Mouse (Mus musculus) embryonic facial prominence, embryonic 15.5 days (tissue): ENCODE results near the gene Bbs12. TPM values are rescaled to one million over a fixed set of nuclear protein-coding genes. Genes with fewer than 3 reads are reported as not detected.

Experiments used
- ATAC-seq: fragments of 200-750 bp; cut with Nextera tagmentation; 2 replicates; pipeline ENCODE4 v1.8.0; 2017; ENCODE audit warnings: low read depth, moderate TSS enrichment; ENCODE audit not compliant: insufficient number of reproducible peaks, low FRiP score, low TSS enrichment
- H3K27ac ChIP-seq: fragments of 300-500 bp; sonication (generic); replicated peaks from 2 replicates; pipeline ENCODE4 v1.5.1; 2015; ENCODE audit warnings: mild to moderate bottlenecking, inconsistent platforms
- H3K27me3 ChIP-seq: fragments of 300-500 bp; sonication (generic); 2 replicates; pipeline ENCODE4 v1.6.1; 2015; ENCODE audit warnings: inconsistent platforms
- H3K36me3 ChIP-seq: fragments of 300-500 bp; sonication (generic); 2 replicates; pipeline ENCODE4 v1.6.1; 2015; ENCODE audit warnings: mild to moderate bottlenecking, inconsistent platforms
- H3K4me1 ChIP-seq: fragments of 300-500 bp; sonication (generic); 2 replicates; pipeline ENCODE4 v1.6.1; 2015; ENCODE audit warnings: inconsistent platforms
- H3K4me2 ChIP-seq: fragments of 300-500 bp; sonication (generic); replicated peaks from 2 replicates; pipeline ENCODE4 v1.6.1; 2015; ENCODE audit warnings: mild to moderate bottlenecking, inconsistent platforms
- H3K4me3 ChIP-seq: fragments of 300-500 bp; sonication (generic); replicated peaks from 2 replicates; pipeline ENCODE4 v1.5.1; 2015; ENCODE audit warnings: mild to moderate bottlenecking, inconsistent platforms
- H3K9ac ChIP-seq: fragments of 300-500 bp; sonication (generic); 2 replicates; pipeline ENCODE4 v1.6.1; 2015; ENCODE audit warnings: inconsistent platforms
- H3K9me3 ChIP-seq: fragments of 300-500 bp; sonication (generic); replicated peaks from 2 replicates; pipeline ENCODE4 v1.6.1; 2016; ENCODE audit warnings: inconsistent platforms
- WGBS: fragments of 180-500 bp; shearing (Covaris S2); methylation state at CpG from one replicate; pipeline ENCODE4 v1.1.7; 2015; 5-methylcytosine and 5-hydroxymethylcytosine counted together
- polyA plus RNA-seq: library from polyadenylated mRNA; unstranded; fragments of >200 nt; fragmentation: Nextera tagmentation; extraction: Ambion mirVana; gene quantifications from 2 replicates; pipeline ENCODE4 v1.2.1, GENCODE M21; 2015

Bbs12 gene
- polyA plus RNA-seq, 1 experiment from 2014 or later, result 8.3 TPM

DNA sequence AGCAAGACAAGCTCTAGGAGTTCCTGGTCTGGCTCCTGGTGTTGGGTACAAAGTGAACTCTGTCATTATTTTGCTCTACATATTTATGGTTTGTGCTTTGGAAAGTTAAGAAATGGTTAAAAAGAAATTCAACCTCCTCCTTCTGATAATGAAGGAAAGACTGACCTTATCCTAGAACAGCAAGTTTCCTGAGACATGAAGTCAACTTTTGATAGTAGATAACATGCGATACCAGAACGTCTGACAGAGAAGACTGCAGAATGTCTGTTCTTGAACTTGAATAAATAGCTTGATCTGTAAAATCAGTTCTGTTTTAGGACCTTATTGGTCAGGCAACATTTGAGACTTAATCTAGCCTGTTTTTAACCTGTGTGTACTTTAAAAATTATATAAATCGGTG is 14.3 kb downstream of the Bbs12 start:
- Histone ChIP-seq H3K4me1 (no peaks in the 10 kb centered on the region), H3K9me3 (no peaks in the 10 kb centered on the region), H3K9ac (no peak overlapping the region), H3K27me3 (no peaks in the 10 kb centered on the region), H3K4me3 (no peak overlapping the region), H3K4me2 (no peak overlapping the region), H3K36me3 (no peaks in the 10 kb centered on the region), H3K27ac (no peak overlapping the region)
- WGBS, result 77% methylated on average over 3 of the region's 3 CpGs
- ATAC-seq, result no peak

DNA sequence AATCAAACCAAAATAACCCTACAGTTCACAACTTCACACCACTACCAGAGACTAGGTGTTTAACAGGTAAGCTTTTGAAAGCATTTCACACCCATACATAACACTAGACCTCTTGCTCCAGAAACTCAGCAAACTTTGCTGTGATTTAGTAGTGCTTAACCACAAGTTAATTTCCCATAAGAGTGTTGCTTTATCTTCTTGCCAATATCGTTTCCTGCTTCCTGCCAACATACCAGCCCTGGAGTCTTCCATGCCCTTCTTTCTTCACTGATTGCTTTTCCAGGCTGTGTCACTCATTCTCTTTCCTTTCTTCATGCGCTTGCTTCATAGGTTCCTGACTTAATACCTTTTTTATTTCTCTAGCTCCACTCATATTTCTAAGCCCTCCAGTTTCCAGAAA is 16.1 kb downstream of the Bbs12 start:
- H3K27me3 ChIP-seq, result no peaks in the 10 kb centered on the region
- no peak overlapping the region for H3K4me2 ChIP-seq
- no peak overlapping the region for H3K4me3 ChIP-seq
- H3K4me1 ChIP-seq, result no peaks in the 10 kb centered on the region
- H3K9me3 ChIP-seq, result no peaks in the 10 kb centered on the region
- WGBS, result 69% methylated on average over 2 of the region's 2 CpGs
- H3K27ac ChIP-seq, result no peak overlapping the region
- H3K36me3 ChIP-seq, result no peaks in the 10 kb centered on the region
- ATAC-seq, result no peak
- no peak overlapping the region for H3K9ac ChIP-seq

DNA sequence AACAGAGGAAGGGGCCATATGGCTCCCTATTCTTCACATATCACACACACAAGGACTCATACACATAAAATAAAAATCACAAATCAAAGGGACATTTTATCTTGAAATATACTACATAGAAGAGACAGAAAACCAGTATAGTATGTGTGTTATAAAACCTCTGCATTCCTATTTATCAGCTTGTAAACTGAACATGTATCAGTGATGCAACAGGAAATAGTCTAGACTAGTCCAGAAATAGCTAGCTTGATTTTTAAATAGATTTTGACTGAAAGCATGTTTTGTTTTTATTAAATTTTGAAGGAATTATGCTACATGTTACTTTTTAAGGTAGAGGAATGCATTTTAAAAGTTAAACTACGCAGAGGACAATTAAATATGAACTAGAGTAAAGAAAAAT is 17.6 kb downstream of the Bbs12 start:
- H3K27me3 ChIP-seq, result no peaks in the 10 kb centered on the region
- WGBS, result 69% methylated on average over 1 of the region's 1 CpGs
- no peak overlapping the region for H3K27ac ChIP-seq
- no peak overlapping the region for H3K4me3 ChIP-seq
- H3K9me3 ChIP-seq, result no peaks in the 10 kb centered on the region
- no peak for ATAC-seq
- no peak overlapping the region for H3K4me2 ChIP-seq
- no peak overlapping the region for H3K9ac ChIP-seq
- no peaks in the 10 kb centered on the region for H3K36me3 ChIP-seq
- H3K4me1 ChIP-seq, result no peaks in the 10 kb centered on the region

DNA sequence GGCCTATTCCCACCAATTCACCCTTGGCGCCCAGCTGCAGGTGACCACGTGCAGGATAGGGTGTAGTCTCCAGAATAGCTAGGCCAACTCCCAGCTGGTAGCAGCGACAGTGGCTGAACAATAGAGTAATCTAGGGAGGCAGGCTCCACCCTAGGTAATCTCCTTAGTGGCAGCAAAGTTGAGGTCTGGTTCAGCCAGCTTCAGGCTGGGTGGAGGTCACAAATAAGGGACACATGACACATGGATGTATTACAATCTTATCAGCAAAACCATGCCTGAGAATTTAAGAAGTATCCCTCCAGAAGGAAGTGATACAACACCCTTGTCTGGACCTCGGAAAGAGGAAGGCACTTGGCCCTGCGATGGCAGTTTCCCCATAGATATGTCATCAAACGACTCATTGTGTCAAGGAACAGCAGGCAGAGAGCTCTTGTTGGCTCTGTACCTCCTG is 19.7 kb downstream of the Bbs12 start:
- no peaks in the 10 kb centered on the region for H3K9me3 ChIP-seq
- H3K4me2 ChIP-seq, result no peak overlapping the region
- no peak overlapping the region for H3K9ac ChIP-seq
- H3K27me3 ChIP-seq, result no peaks in the 10 kb centered on the region
- H3K36me3 ChIP-seq, result no peaks in the 10 kb centered on the region
- H3K27ac ChIP-seq, result no peak overlapping the region
- ATAC-seq, result no peak
- 66% methylated on average over 6 of the region's 6 CpGs for WGBS
- H3K4me3 ChIP-seq, result no peak overlapping the region
- no peaks in the 10 kb centered on the region for H3K4me1 ChIP-seq

DNA sequence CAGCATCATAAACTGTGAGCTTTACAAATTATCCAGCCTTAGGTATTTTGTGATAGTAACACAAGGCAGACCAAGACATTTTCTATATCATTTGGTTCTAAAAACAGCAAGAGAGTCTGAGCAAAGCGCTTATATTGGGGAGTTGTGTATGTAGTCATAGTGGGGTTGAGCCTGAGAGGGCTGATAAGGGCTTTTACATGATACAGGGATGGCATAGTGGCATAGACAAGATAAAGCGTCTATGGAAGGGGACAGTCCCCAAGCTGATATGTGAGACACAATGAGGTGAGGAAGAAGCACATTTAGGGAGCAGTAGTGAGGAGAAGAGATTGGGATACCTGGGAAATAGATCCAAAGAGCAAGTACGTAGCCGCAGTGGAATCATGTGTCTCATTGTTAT is 21.7 kb downstream of the Bbs12 start:
- Histone ChIP-seq H3K4me3 (no peak overlapping the region), H3K9ac (no peak overlapping the region), H3K4me2 (no peak overlapping the region), H3K27ac (no peak overlapping the region), H3K36me3 (no peaks in the 10 kb centered on the region), H3K9me3 (no peaks in the 10 kb centered on the region), H3K27me3 (no peaks in the 10 kb centered on the region), H3K4me1 (no peaks in the 10 kb centered on the region)
- 89% methylated on average over 4 of the region's 4 CpGs for WGBS
- ATAC-seq, result no peak

DNA sequence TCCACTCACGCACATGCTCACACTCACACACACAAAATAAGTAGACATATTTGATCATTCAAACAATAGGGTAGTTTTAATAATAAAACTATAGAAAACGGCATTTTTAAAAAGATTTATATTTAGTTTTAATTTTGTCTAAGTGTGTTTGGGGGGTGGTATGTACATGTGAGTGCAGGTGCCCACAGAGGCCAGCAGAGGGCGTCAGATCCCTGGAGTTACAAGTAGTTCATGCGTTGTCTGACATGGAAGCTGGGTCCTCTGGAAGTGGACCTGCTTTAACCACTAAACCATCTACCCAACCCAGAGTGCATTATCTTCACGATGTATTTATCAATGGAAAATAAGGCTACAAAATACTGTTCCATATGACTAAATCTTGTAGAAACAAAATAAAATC is 28.8 kb downstream of the Bbs12 start:
- Histone ChIP-seq H3K9me3 (no peaks in the 10 kb centered on the region), H3K4me2 (no peak overlapping the region), H3K9ac (no peak overlapping the region), H3K36me3 (no peaks in the 10 kb centered on the region), H3K4me3 (no peak overlapping the region), H3K4me1 (0 out of 2 replicates have a peak, but pooled peaks cover 3% of the 10 kb centered on the region), H3K27ac (no peak overlapping the region), H3K27me3 (no peaks in the 10 kb centered on the region)
- ATAC-seq, result no peak
- 61% methylated on average over 5 of the region's 5 CpGs for WGBS

DNA sequence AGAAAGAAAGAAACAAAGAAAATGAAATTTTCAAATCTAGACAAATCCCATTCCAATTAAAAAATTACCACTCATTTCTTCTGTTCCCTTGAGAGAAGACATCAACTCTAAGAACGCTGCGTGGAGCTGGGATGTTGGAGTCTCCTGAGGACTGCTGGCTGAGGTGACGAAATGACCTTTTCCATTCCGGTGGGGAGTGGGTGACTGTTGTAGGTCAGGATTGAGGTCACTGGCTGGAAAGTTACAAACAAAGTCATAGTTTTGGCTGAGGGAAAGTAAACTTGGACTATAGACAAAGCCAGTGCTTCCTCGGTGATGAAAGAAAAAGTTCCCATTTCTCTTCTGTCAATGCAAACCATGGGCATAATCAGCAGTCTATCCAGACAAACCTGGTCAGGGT is 30.5 kb downstream of the Bbs12 start:
- no peak overlapping the region for H3K4me2 ChIP-seq
- H3K36me3 ChIP-seq, result no peaks in the 10 kb centered on the region
- H3K4me1 ChIP-seq, result peaks cover 9% of the 10 kb centered on the region
- H3K27ac ChIP-seq, result no peak overlapping the region
- no peaks in the 10 kb centered on the region for H3K9me3 ChIP-seq
- H3K27me3 ChIP-seq, result peaks cover 5% of the 10 kb centered on the region; the same call in 1 of the 2 replicates
- WGBS, result 61% methylated on average over 5 of the region's 5 CpGs
- H3K4me3 ChIP-seq, result no peak overlapping the region
- ATAC-seq, result no peak
- H3K9ac ChIP-seq, result no peak overlapping the region

DNA sequence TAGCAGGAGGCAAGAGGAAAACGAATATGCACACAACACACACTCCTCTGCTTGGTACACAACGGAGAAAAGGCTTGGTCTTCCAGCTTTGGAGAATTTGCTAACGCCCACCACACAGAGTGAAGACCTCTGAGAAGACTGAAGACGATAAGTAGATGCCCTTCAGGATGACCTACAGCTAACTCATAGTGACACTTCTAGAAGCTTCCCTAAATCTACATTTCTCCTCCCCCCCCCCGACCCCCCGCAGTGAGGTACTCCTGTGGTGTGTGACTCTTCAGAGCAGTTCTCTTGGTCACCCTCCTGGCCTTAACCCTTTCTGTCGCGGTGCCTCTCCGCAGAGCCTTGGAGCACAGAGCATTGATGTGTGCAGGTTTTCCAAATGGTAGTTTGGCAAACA is 35.3 kb downstream of the Bbs12 start:
- Histone ChIP-seq H3K36me3 (no peaks in the 10 kb centered on the region), H3K4me1 (peaks cover 29% of the 10 kb centered on the region), H3K27ac (peak overlapping the region; percentile 72), H3K4me3 (peak overlapping the region; percentile 71), H3K4me2 (peak overlapping the region; percentile 84), H3K9me3 (no peaks in the 10 kb centered on the region), H3K9ac (no peak overlapping the region), H3K27me3 (peaks cover 10% of the 10 kb centered on the region; the same call in 1 of the 2 replicates)
- 33% methylated on average over 9 of the region's 9 CpGs for WGBS
- ATAC-seq, result peak; percentile 27; the same call in 1 of the 2 replicates

DNA sequence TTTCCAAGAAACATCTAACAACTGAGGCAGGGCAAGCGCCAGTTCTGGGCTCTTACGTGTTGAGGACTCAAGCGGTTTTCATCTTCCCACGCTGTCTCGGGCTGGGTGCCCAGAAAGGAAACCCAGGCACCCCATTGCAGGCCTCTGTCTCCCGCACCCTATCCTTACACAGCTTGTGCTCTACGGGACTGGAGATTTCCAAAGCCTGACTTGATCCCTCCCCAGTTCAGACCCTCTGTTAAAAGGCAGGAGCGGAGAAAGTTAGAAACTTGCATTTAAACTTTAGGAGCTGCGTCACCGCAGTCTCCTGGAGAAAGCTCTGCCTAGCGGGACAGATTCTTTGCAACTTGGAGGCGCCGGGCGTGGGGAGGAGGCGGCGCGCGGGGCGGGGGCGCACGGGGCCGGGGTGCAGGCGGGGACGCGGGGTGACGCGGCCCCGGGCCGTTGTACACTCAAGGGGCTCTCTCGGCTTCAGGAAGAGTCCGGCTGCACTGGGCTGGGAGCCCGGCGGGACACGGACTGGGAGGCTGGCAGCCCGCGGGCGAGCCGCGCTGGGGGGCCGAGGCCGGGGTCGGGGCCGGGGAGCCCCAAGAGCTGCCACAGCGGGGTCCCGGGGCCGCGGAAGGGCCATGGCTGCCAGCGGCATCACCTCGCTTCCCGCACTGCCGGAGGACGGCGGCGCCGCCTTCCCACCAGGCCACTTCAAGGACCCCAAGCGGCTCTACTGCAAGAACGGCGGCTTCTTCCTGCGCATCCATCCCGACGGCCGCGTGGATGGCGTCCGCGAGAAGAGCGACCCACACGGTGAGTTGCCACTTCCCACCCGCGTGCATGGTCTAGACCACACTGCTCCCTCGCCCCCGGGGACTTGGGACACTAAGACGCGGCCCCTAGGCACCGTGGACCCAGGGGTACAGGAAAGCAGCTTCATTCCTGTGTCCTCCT is 36.1 kb downstream of the Bbs12 start, which contains the start of gene Fgf2:
TSS of gene Fgf2 (plus strand) at position 126 of the 945 bp plus-strand sequence.
- Histone ChIP-seq H3K4me1 (peaks cover 33% of the 10 kb centered on the region), H3K36me3 (no peaks in the 10 kb centered on the region), H3K27ac (peak within 1 kb of the TSS; percentile 72), H3K9me3 (no peaks in the 10 kb centered on the region), H3K4me2 (peak within 1 kb of the TSS; percentile 84), H3K27me3 (peaks cover 10% of the 10 kb centered on the region; the same call in 1 of the 2 replicates), H3K4me3 (peak within 1 kb of the TSS; percentile 71), H3K9ac (peak within 1 kb of the TSS; percentile 83)
- ATAC-seq, result peak; percentile 83
- WGBS, result 1% methylated on average over 75 of the region's 75 CpGs

DNA sequence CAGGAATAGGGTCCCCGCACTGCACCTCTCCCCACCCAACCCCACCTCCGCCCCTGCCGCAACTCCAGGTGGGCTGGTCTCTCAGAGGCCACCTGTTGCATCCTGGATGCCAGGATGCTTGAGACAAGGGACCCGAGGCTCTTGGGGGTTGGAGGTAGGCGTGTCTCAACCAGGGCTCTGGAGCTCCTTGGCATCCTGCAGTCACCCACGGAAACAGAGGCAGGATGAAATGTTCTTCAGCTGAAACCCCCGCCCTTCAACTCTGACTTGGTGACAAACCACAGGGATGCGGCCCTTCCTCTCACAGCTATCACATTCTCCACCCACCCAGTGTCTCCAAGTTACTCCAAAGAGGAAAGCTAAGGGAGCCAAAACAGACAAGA is 36.8 kb downstream of the Bbs12 start:
- H3K27ac ChIP-seq, result peak overlapping the region; percentile 72
- 8% methylated on average over 8 of the region's 8 CpGs for WGBS

DNA sequence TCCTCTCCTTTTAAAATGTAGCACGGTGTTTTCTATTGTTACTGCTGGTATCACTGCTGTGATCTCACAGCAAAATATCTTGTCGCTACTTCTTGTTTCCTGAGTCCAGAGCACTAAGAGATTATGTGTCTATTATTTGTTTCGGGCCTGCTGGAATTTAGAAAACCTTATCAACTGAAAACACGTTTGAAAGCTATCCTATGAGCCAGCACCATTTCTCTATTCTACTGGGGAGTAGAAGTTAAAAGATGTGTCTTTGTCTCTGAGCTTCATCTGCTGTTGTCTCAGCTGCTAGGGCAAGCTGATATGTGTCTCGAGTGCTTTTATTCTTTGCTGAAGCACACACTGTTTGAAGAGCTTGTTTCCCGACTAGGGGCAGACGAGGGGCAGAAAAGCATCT is 38.0 kb downstream of the Bbs12 start:
- Histone ChIP-seq H3K4me2 (peak overlapping the region; percentile 21), H3K4me3 (no peak overlapping the region; the same call in 1 of the 2 replicates)

More for the DNA sequence above, 36.8 kb downstream of the Bbs12 start:
- H3K27me3 ChIP-seq, result peaks cover 10% of the 10 kb centered on the region; the same call in 1 of the 2 replicates
- no peaks in the 10 kb centered on the region for H3K36me3 ChIP-seq
- H3K9me3 ChIP-seq, result no peaks in the 10 kb centered on the region
- ATAC-seq, result no peak
- peaks cover 40% of the 10 kb centered on the region for H3K4me1 ChIP-seq
- H3K9ac ChIP-seq, result peak overlapping the region; percentile 83
- peak overlapping the region; percentile 71 for H3K4me3 ChIP-seq
- H3K4me2 ChIP-seq, result peak overlapping the region; percentile 84

More for the DNA sequence above, 38.0 kb downstream of the Bbs12 start:
- Histone ChIP-seq H3K36me3 (no peaks in the 10 kb centered on the region), H3K4me1 (peaks cover 45% of the 10 kb centered on the region), H3K27me3 (peaks cover 10% of the 10 kb centered on the region; the same call in 1 of the 2 replicates), H3K27ac (no peak overlapping the region), H3K9me3 (no peaks in the 10 kb centered on the region), H3K9ac (no peak overlapping the region)
- no peak for ATAC-seq
- 59% methylated on average over 7 of the region's 7 CpGs for WGBS
